Mouse (Mus musculus) splenic B cell, adult 2 months (primary cell): Measurements from ENCODE around the gene Suz12.

Source experiments
- DNase-seq: peaks from one replicate; pipeline ENCODE4 v3.0.0-alpha.2; 2011; ENCODE audit warnings: low read depth, low spot score
- H3K27me3 ChIP-seq: 2 replicates; pipeline ENCODE4 v1.6.1; 2012; ENCODE audit warnings: mild to moderate bottlenecking, low read length, moderate library complexity, mixed read lengths; ENCODE audit not compliant: control insufficient read depth, poor library complexity, insufficient read depth, severe bottlenecking
- H3K36me3 ChIP-seq: 2 replicates; pipeline ENCODE4 v1.6.1; 2012; ENCODE audit warnings: mild to moderate bottlenecking, low read length, moderate library complexity, mixed read lengths; ENCODE audit not compliant: control insufficient read depth, poor library complexity, insufficient read depth, severe bottlenecking

The Suz12 gene

GRCm38 (mm10) chr11:80077784-80078545 lies 85.1 kb downstream of the Suz12 start:
- H3K36me3 ChIP-seq = peaks cover 4% of the 10 kb centered on the region
- DNase-seq = no peak
- H3K27me3 ChIP-seq = no peaks in the 10 kb centered on the region

DNA sequence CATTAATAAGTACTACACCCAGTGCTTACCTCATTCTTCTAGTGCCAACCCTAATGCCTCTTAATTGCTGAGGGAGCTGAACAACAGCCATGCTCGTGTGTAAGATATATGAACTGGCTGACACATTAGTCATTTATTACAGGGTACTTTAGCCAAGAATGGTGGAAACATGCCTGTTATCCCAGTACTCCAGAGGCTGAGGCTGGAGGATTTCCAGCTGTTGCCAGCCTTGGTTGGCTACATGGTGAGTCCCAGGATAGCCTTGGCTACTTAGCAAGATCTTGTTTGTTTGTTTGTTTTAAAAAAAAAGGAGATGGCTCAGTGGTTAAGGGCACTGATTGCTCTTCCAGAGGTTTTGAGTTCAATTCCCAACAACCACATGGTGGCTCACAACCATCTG lies 85.9 kb downstream of the Suz12 start:
- Histone ChIP-seq H3K27me3 (no peaks in the 10 kb centered on the region), H3K36me3 (peaks cover 4% of the 10 kb centered on the region)
- no peak for DNase-seq

GRCm38 (mm10) chr11:80079751-80080150 lies 86.8 kb downstream of the Suz12 start:
- Histone ChIP-seq H3K27me3 (no peaks in the 10 kb centered on the region), H3K36me3 (peaks cover 4% of the 10 kb centered on the region)
- no peak for DNase-seq

DNA sequence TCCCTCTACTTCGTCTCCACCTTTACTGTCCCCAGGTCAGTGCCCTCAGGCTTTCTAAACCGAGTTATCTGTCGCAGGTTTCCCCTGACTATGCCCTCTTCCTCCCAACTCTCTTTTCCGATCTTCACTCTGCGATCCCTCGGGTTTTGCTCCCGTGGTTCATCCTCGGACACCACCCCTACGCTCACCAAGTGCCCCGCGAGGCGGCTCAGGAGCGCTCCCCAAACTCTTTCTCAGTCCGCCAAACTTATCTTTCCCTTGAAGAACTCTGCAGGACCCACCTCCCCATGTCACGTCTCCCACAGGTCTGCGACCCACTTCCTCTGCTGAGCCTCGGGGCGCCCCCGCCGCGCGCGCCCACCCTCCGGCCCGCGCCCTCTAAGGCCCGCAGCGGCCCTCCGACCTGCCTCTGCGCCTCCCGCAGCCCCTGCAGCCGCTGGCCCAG lies 87.5 kb downstream of the Suz12 start:
- no peaks in the 10 kb centered on the region for H3K27me3 ChIP-seq
- peaks cover 4% of the 10 kb centered on the region for H3K36me3 ChIP-seq
- DNase-seq = no peak

GRCm38 (mm10) chr11:80080826-80081728 lies 88.2 kb downstream of the Suz12 start, which contains the start of gene Crlf3:
Gene Crlf3, minus strand, starts transcription at chr11:80080991.
- peak; percentile 93 for DNase-seq
- H3K27me3 ChIP-seq = no peaks in the 10 kb centered on the region
- H3K36me3 ChIP-seq = peaks cover 4% of the 10 kb centered on the region

- no peak for DNase-seq
- Histone ChIP-seq H3K36me3 (peaks cover 3% of the 10 kb centered on the region), H3K27me3 (no peaks in the 10 kb centered on the region)
Observed at GRCm38 (mm10) chr11:80081786-80082319, 88.9 kb downstream of the Suz12 start.
